Mouse (Mus musculus): ENCODE results near the gene Rgl1. TPM values are rescaled to one million over a fixed set of nuclear protein-coding genes. Genes with fewer than 3 reads are reported as not detected.
"Not testable (repeated sequence)": the region's sequence is repeated elsewhere in the genome, so short reads cannot be mapped to it uniquely, and the experiment has no call there.

Rgl1 gene
- polyA plus RNA-seq, 1 experiment = 3.0 TPM

- no peaks in the 10 kb centered on the region for H3K36me3 ChIP-seq (ENCODE audit: control insufficient read depth, insufficient read depth, low read length, poor library complexity, severe bottlenecking)
- TF ChIP-seq POLR2A (IDR thresholded peaks at IDR 0.05; ENCODE audit: insufficient read depth, low read length) = no peak
- TF ChIP-seq EP300 (IDR thresholded peaks at IDR 0.05; ENCODE audit: insufficient read depth, low read depth, low read length) = no peak
- TF ChIP-seq CTCF (IDR thresholded peaks at IDR 0.05; ENCODE audit: low read depth, low read length) = no peak
- H3K27ac ChIP-seq (ENCODE audit: insufficient read depth, low read length) = no peak overlapping the region
- no peaks in the 10 kb centered on the region for H3K27me3 ChIP-seq (ENCODE audit: control insufficient read depth, insufficient read depth, low read length, poor library complexity, severe bottlenecking)
- no peaks in the 10 kb centered on the region for H3K4me1 ChIP-seq (ENCODE audit: control insufficient read depth, insufficient read depth, low read length)
- H3K9me3 ChIP-seq (replicated peaks; ENCODE audit: control insufficient read depth, insufficient read depth, low read length, poor library complexity, severe bottlenecking) = no peaks in the 10 kb centered on the region
- H3K4me3 ChIP-seq (ENCODE audit: low read depth, low read length) = no peak overlapping the region
- H3K9ac ChIP-seq (ENCODE audit: low read depth, poor library complexity, severe bottlenecking) = no peak overlapping the region
These were observed 114.7 kb downstream of the Rgl1 start for GRCm38 (mm10) chr1:152651495-152651874.

- Histone ChIP-seq H3K9me3 (replicated peaks; ENCODE audit: control insufficient read depth, insufficient read depth, low read length, poor library complexity, severe bottlenecking) (no peaks in the 10 kb centered on the region), H3K27ac (ENCODE audit: insufficient read depth, low read length) (no peak overlapping the region), H3K9ac (ENCODE audit: low read depth, poor library complexity, severe bottlenecking) (no peak overlapping the region), H3K36me3 (ENCODE audit: control insufficient read depth, insufficient read depth, low read length, poor library complexity, severe bottlenecking) (no peaks in the 10 kb centered on the region), H3K4me3 (ENCODE audit: low read depth, low read length) (no peak overlapping the region), H3K27me3 (ENCODE audit: control insufficient read depth, insufficient read depth, low read length, poor library complexity, severe bottlenecking) (no peaks in the 10 kb centered on the region), H3K4me1 (ENCODE audit: control insufficient read depth, insufficient read depth, low read length) (no peaks in the 10 kb centered on the region)
- TF ChIP-seq CTCF (IDR thresholded peaks at IDR 0.05; ENCODE audit: low read depth, low read length) (no peak), POLR2A (IDR thresholded peaks at IDR 0.05; ENCODE audit: insufficient read depth, low read length) (no peak), EP300 (IDR thresholded peaks at IDR 0.05; ENCODE audit: insufficient read depth, low read depth, low read length) (no peak)
These were observed 115.2 kb downstream of the Rgl1 start for GRCm38 (mm10) chr1:152650856-152651494.

- TF ChIP-seq CTCF (IDR thresholded peaks at IDR 0.05; ENCODE audit: low read depth, low read length) (no peak), POLR2A (IDR thresholded peaks at IDR 0.05; ENCODE audit: insufficient read depth, low read length) (no peak), EP300 (IDR thresholded peaks at IDR 0.05; ENCODE audit: insufficient read depth, low read depth, low read length) (no peak)
- Histone ChIP-seq H3K9me3 (replicated peaks; ENCODE audit: control insufficient read depth, insufficient read depth, low read length, poor library complexity, severe bottlenecking) (no peaks in the 10 kb centered on the region), H3K4me1 (ENCODE audit: control insufficient read depth, insufficient read depth, low read length) (no peaks in the 10 kb centered on the region), H3K9ac (ENCODE audit: low read depth, poor library complexity, severe bottlenecking) (no peak overlapping the region), H3K27ac (ENCODE audit: insufficient read depth, low read length) (no peak overlapping the region), H3K27me3 (ENCODE audit: control insufficient read depth, insufficient read depth, low read length, poor library complexity, severe bottlenecking) (no peaks in the 10 kb centered on the region), H3K4me3 (ENCODE audit: low read depth, low read length) (no peak overlapping the region), H3K36me3 (ENCODE audit: control insufficient read depth, insufficient read depth, low read length, poor library complexity, severe bottlenecking) (no peaks in the 10 kb centered on the region)
These were observed 118.1 kb downstream of the Rgl1 start for GRCm38 (mm10) chr1:152648052-152648451.

- not testable (repeated sequence) for H3K4me1 ChIP-seq (ENCODE audit: control insufficient read depth, insufficient read depth, low read length); H3K9me3 ChIP-seq (replicated peaks; ENCODE audit: control insufficient read depth, insufficient read depth, low read length, poor library complexity, severe bottlenecking); H3K36me3 ChIP-seq (ENCODE audit: control insufficient read depth, insufficient read depth, low read length, poor library complexity, severe bottlenecking); H3K9ac ChIP-seq (ENCODE audit: low read depth, poor library complexity, severe bottlenecking); H3K27me3 ChIP-seq (ENCODE audit: control insufficient read depth, insufficient read depth, low read length, poor library complexity, severe bottlenecking); H3K27ac ChIP-seq (ENCODE audit: insufficient read depth, low read length); H3K4me3 ChIP-seq (ENCODE audit: low read depth, low read length)
These were observed 123.9 kb downstream of the Rgl1 start for GRCm38 (mm10) chr1:152642207-152642606.

- Histone ChIP-seq H3K9me3 (replicated peaks; ENCODE audit: control insufficient read depth, insufficient read depth, low read length, poor library complexity, severe bottlenecking) (no peaks in the 10 kb centered on the region), H3K4me3 (ENCODE audit: low read depth, low read length) (no peak overlapping the region), H3K27me3 (ENCODE audit: control insufficient read depth, insufficient read depth, low read length, poor library complexity, severe bottlenecking) (no peaks in the 10 kb centered on the region), H3K4me1 (ENCODE audit: control insufficient read depth, insufficient read depth, low read length) (no peaks in the 10 kb centered on the region), H3K9ac (ENCODE audit: low read depth, poor library complexity, severe bottlenecking) (no peak overlapping the region), H3K27ac (ENCODE audit: insufficient read depth, low read length) (no peak overlapping the region), H3K36me3 (ENCODE audit: control insufficient read depth, insufficient read depth, low read length, poor library complexity, severe bottlenecking) (no peaks in the 10 kb centered on the region)
- no peak for TF ChIP-seq CTCF (IDR thresholded peaks at IDR 0.05; ENCODE audit: low read depth, low read length)
- TF ChIP-seq EP300 (IDR thresholded peaks at IDR 0.05; ENCODE audit: insufficient read depth, low read depth, low read length) = no peak
- TF ChIP-seq POLR2A (IDR thresholded peaks at IDR 0.05; ENCODE audit: insufficient read depth, low read length) = no peak
These were observed 125.8 kb downstream of the Rgl1 start for GRCm38 (mm10) chr1:152640195-152640981.

GRCm38 (mm10) chr1:152639344-152639743, 126.8 kb downstream of the Rgl1 start:
- Histone ChIP-seq H3K9ac (ENCODE audit: low read depth, poor library complexity, severe bottlenecking) (no peak overlapping the region), H3K27me3 (ENCODE audit: control insufficient read depth, insufficient read depth, low read length, poor library complexity, severe bottlenecking) (no peaks in the 10 kb centered on the region), H3K4me3 (ENCODE audit: low read depth, low read length) (no peak overlapping the region), H3K27ac (ENCODE audit: insufficient read depth, low read length) (no peak overlapping the region), H3K4me1 (ENCODE audit: control insufficient read depth, insufficient read depth, low read length) (no peaks in the 10 kb centered on the region), H3K36me3 (ENCODE audit: control insufficient read depth, insufficient read depth, low read length, poor library complexity, severe bottlenecking) (no peaks in the 10 kb centered on the region), H3K9me3 (replicated peaks; ENCODE audit: control insufficient read depth, insufficient read depth, low read length, poor library complexity, severe bottlenecking) (no peaks in the 10 kb centered on the region)
- TF ChIP-seq POLR2A (IDR thresholded peaks at IDR 0.05; ENCODE audit: insufficient read depth, low read length) (no peak), CTCF (IDR thresholded peaks at IDR 0.05; ENCODE audit: low read depth, low read length) (no peak), EP300 (IDR thresholded peaks at IDR 0.05; ENCODE audit: insufficient read depth, low read depth, low read length) (no peak)
